Mouse (Mus musculus) erythroblast, embryonic 14.5 days (primary cell): ENCODE measurements around the gene Fam83g.

Experiments used
- GATA1 ChIP-seq: IDR thresholded peaks from 2 replicates; pipeline ENCODE4 v1.6.1; 2012; ENCODE audit warnings: low read length, inconsistent platforms, mixed read lengths
- TAL1 ChIP-seq: IDR thresholded peaks from 3 replicates; pipeline ENCODE4 v1.6.1; 2012; ENCODE audit warnings: low read length, inconsistent platforms, mixed read lengths

GRCm38 (mm10) chr11:61717990-61718389, 34.1 kb downstream of the Fam83g start:
- TF ChIP-seq GATA1 (no peak), TAL1 (no peak)
